Mouse (Mus musculus): ENCODE measurements around the gene Atxn7l3b.

The Atxn7l3b gene

GRCm38 (mm10) chr10:112876655-112877393, 52.0 kb downstream of the Atxn7l3b start:
- CTCF ChIA-PET: interaction anchor here (0.6 kb wide), 1 partner anchor 89 kb away, joined by 10 read pairs; no protein-coding TSS in a partner anchor

Measured in spleen, embryonic (tissue).